Mouse (Mus musculus): ENCODE data around the gene Pxylp1. TPM values are rescaled to one million over a fixed set of nuclear protein-coding genes. Genes with fewer than 3 reads are reported as not detected.

Pxylp1 gene
- polyA plus RNA-seq, 1 experiment, result 1.9 TPM

DNA sequence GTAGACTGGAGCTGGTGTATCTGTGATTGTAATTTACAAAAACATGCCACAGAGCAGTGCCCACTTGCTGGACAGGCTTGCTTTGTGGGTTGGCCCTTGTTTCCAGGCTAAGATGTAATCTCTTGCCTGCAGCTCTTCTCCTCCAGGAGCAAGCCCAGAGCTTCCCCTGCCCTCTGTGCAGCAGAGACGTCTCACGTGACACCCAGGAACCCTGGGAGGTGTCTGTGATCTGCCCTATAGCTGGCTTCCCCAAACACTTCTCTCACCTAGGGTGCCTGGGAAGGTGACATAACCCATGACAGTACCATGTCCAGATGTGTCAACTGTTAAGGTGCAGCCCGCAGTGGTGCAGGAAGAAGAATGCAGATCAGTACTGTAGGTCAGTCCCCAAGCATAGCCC lies 28.9 kb downstream of the Pxylp1 start:
- Histone ChIP-seq H3K27ac (ENCODE audit: insufficient read depth, low read depth, low read length) (no peak overlapping the region), H3K4me3 (ENCODE audit: insufficient read depth, low read length) (no peak overlapping the region), H3K4me1 (ENCODE audit: control insufficient read depth, insufficient read depth, low read length) (no peaks in the 10 kb centered on the region)
- TF ChIP-seq POLR2A (IDR thresholded peaks at IDR 0.05; ENCODE audit: borderline replicate concordance, low read depth, low read length) (no peak), CTCF (IDR thresholded peaks at IDR 0.05; ENCODE audit: low read depth, low read length) (no peak)

DNA sequence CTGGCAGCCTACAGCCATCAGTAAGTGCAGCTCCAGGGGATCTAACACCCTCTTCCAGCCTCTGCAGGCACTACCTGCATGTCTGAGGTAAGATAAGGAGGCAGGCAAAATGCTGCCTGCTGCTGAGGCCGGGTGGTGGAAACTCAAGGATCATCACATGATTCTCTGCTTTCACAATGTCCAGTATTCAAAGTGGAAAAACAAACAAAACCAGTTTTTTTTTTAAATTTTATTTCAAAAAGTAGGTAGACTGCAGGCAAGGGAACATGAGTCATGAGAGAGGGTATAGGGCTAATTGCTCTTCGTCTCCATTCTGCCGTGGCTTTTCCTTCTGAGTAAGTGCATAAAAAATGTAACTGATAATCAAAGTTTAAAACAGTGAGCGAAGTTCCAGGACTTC lies 29.6 kb downstream of the Pxylp1 start:
- no peak for TF ChIP-seq CTCF (IDR thresholded peaks at IDR 0.05; ENCODE audit: low read depth, low read length)
- TF ChIP-seq POLR2A (IDR thresholded peaks at IDR 0.05; ENCODE audit: borderline replicate concordance, low read depth, low read length), result no peak
- Histone ChIP-seq H3K27ac (ENCODE audit: insufficient read depth, low read depth, low read length) (no peak overlapping the region), H3K4me1 (ENCODE audit: control insufficient read depth, insufficient read depth, low read length) (no peaks in the 10 kb centered on the region), H3K4me3 (ENCODE audit: insufficient read depth, low read length) (no peak overlapping the region)

DNA sequence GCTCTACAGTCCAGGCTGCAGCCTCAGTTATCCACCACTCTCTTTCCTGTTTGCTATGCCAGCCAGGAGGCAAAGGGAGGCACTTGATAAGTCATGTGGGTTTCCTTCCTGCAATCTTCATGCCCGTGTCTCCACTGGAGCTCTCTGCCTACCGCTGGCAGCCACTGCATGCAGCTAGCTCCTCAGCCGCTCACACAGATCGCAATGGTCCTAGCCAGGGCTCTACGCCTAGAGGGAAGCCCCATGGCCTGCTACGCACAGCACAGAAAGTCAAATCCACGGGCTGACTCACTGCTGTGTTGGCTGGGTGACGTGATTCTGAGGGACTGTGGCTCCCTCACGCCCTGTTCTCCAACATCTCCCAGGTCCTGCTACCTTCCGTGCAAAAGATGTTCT lies 31.4 kb downstream of the Pxylp1 start:
- TF ChIP-seq POLR2A (IDR thresholded peaks at IDR 0.05; ENCODE audit: borderline replicate concordance, low read depth, low read length) (no peak), CTCF (IDR thresholded peaks at IDR 0.05; ENCODE audit: low read depth, low read length) (no peak)
- H3K27ac ChIP-seq (ENCODE audit: insufficient read depth, low read depth, low read length), result no peak overlapping the region
- no peaks in the 10 kb centered on the region for H3K4me1 ChIP-seq (ENCODE audit: control insufficient read depth, insufficient read depth, low read length)
- no peak overlapping the region for H3K4me3 ChIP-seq (ENCODE audit: insufficient read depth, low read length)

DNA sequence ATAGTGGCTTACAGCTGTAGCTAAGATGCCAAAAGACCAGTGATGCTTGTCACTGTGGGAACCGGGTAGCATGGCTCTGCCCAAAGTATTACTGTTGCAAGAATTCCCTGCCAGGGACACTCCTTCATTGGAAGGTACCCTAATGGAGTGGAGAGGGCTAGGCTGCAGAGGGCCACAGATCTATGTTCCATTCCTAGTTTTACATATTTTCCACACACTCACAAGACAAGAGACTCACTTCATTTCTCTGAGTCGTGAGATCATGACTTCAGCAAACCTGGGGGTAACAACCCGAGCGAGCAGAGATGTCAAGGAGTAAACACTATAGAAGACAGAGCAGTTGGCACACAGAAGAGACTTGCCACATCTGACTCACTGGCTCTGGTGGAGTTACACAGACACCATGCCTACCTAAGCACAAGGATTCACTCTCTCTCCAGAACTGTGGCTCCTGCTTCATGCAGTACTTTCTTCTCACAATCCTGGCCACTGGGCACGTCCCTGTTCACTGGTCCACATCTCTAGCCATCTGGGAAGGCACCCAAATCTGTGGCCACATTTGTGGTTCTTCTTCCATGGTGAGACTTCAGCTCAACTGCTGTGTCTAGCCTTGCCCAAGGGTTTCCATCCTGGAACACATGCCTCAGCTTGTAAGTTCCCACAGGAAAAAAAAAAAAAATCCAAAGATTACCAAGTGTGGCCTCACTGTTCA lies 31.9 kb downstream of the Pxylp1 start:
- no peak overlapping the region for H3K27ac ChIP-seq (ENCODE audit: insufficient read depth, low read depth, low read length)
- H3K4me1 ChIP-seq (ENCODE audit: control insufficient read depth, insufficient read depth, low read length), result no peaks in the 10 kb centered on the region
- H3K4me3 ChIP-seq (ENCODE audit: insufficient read depth, low read length), result no peak overlapping the region
- TF ChIP-seq CTCF (IDR thresholded peaks at IDR 0.05; ENCODE audit: low read depth, low read length) (no peak), POLR2A (IDR thresholded peaks at IDR 0.05; ENCODE audit: borderline replicate concordance, low read depth, low read length) (no peak)

DNA sequence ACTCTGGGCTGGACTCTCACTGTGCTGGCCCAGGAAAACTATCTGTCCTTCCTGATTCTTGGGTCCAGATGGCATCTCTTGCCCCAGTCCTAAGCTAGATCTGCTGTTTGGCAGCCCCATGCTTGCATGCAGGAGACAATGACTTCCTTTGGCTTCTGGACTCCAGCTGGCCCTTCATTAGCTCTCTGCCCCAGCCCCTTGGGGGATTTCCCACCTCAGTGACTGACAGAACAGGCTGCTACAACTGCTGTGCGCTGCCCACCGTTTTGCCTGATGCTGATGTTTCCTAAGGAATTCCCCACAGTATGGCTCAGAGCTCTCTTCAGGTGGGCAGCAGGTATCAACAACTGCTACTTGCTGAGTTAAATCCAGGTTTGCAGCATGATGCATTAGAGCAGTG lies 33.4 kb downstream of the Pxylp1 start:
- H3K4me3 ChIP-seq (ENCODE audit: insufficient read depth, low read length), result no peak overlapping the region
- no peak for TF ChIP-seq POLR2A (IDR thresholded peaks at IDR 0.05; ENCODE audit: borderline replicate concordance, low read depth, low read length)
- no peak for TF ChIP-seq CTCF (IDR thresholded peaks at IDR 0.05; ENCODE audit: low read depth, low read length)

DNA sequence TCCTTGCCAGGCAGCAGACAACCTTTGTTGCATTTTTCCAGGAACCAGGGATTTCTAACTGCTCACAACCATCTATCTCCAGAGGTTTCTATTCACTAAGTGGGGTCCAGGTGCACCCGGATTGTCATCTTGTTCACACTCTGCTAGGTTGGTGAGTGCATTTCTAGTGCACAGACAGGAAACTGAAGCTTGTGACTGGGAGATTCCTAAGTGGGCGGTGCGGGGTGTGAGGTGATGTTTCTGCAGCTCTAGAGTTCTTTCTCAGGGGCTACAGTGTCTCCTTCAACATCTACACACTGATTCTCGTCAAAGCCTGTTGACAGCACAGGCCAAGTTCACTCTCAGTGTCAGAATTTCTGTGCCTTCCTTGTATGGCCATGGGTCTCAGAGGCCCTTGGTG lies 34.6 kb downstream of the Pxylp1 start:
- TF ChIP-seq CTCF (IDR thresholded peaks at IDR 0.05; ENCODE audit: low read depth, low read length) (no peak), POLR2A (IDR thresholded peaks at IDR 0.05; ENCODE audit: borderline replicate concordance, low read depth, low read length) (no peak)
- no peak overlapping the region for H3K27ac ChIP-seq (ENCODE audit: insufficient read depth, low read depth, low read length)

More for the DNA sequence above, 33.4 kb downstream of the Pxylp1 start:
- Histone ChIP-seq H3K27ac (ENCODE audit: insufficient read depth, low read depth, low read length) (no peak overlapping the region), H3K4me1 (ENCODE audit: control insufficient read depth, insufficient read depth, low read length) (no peaks in the 10 kb centered on the region)

DNA sequence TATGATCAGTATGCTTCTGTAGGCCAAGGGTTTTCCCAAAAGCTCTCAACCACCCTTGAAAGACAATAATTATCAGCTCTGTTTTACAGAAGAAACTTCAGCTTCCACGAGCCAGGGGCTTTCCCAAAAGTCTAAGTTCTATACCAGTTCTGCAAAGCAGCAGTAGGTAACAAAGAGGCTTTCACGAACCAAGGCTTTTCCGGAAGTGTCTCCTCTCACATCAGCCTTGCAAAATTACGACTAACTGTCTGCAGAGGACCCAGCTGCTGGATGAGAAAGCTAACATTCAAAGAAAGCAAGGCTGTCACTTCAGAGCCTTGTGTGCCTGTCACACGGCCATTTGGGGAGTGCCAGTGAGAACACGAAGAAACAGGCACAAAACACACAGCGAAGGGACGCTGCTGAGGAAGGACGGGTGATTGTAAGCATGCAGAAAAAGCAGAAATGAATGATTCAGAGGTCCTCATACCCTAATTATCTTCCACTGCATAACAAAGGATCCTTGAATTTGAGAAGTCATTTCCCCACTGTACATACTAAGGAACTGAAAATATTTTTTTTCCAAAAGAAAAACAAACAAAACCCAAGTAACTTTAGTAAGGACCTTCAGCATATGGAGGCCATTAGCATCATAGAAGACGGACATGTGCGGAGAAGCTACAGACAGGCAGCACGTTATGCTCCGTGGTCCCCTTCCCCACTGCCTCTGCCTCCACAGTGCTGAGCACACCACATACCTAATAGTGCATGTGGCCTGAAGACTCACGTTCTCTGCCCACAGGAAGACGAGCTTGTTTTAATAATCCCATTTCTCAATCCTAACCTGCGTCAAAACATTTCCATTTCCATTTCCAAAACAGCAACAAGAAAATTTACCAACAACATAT lies 38.9 kb downstream of the Pxylp1 start:
- no peaks in the 10 kb centered on the region for H3K4me1 ChIP-seq (ENCODE audit: control insufficient read depth, insufficient read depth, low read length)
- TF ChIP-seq POLR2A (IDR thresholded peaks at IDR 0.05; ENCODE audit: borderline replicate concordance, low read depth, low read length), result no peak
- no peak for TF ChIP-seq CTCF (IDR thresholded peaks at IDR 0.05; ENCODE audit: low read depth, low read length)
- no peak overlapping the region for H3K4me3 ChIP-seq (ENCODE audit: insufficient read depth, low read length)

More for the DNA sequence above, 34.6 kb downstream of the Pxylp1 start:
- H3K4me3 ChIP-seq (ENCODE audit: insufficient read depth, low read length), result no peak overlapping the region
- no peaks in the 10 kb centered on the region for H3K4me1 ChIP-seq (ENCODE audit: control insufficient read depth, insufficient read depth, low read length)

DNA sequence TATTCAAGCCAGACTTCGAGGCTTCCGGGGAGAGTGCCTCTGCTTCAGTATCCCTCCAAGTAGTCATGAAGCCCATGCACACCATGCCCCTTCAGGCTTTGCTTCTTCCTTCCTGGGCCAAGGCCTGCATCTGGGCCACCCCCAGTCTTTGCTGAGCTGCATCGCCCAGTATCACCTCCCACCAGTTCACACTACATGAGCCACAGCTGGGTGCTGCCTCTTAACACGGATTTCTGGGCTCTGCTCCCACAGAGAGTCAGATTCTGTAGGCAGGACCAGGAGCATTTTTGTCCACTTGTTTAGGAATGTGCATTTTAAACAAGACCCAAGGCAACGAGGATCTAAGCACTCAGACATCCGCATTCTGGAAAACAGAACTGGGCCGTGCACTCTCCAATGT lies 40.8 kb downstream of the Pxylp1 start:
- Histone ChIP-seq H3K27ac (ENCODE audit: insufficient read depth, low read depth, low read length) (no peak overlapping the region), H3K4me1 (ENCODE audit: control insufficient read depth, insufficient read depth, low read length) (no peaks in the 10 kb centered on the region), H3K4me3 (ENCODE audit: insufficient read depth, low read length) (no peak overlapping the region)
- TF ChIP-seq CTCF (IDR thresholded peaks at IDR 0.05; ENCODE audit: low read depth, low read length), result no peak
- TF ChIP-seq POLR2A (IDR thresholded peaks at IDR 0.05; ENCODE audit: borderline replicate concordance, low read depth, low read length), result no peak

More for the DNA sequence above, 38.9 kb downstream of the Pxylp1 start:
- H3K27ac ChIP-seq (ENCODE audit: insufficient read depth, low read depth, low read length), result no peak overlapping the region

DNA sequence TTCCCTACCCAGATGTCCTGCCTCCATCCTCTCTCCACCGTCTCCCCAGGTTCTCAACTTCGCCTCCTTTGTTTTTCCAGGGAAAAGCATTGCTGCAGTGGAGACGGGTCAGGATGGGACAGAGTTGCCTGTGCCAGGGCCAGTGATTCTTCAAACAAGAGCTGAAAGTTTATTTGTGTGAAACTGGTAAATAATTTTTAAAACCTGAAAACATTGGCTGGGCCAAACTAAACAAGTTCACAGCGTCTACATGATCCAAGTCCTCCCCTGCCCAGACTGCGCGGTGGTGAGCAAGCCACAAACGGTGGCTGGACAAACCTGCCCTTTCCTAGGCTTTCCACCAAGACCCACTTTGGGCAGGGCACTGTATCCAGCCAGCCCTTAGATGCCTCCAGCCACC lies 41.4 kb downstream of the Pxylp1 start:
- no peak overlapping the region for H3K27ac ChIP-seq (ENCODE audit: insufficient read depth, low read depth, low read length)
- no peak overlapping the region for H3K4me3 ChIP-seq (ENCODE audit: insufficient read depth, low read length)
- TF ChIP-seq POLR2A (IDR thresholded peaks at IDR 0.05; ENCODE audit: borderline replicate concordance, low read depth, low read length) (no peak), CTCF (IDR thresholded peaks at IDR 0.05; ENCODE audit: low read depth, low read length) (no peak)
- H3K4me1 ChIP-seq (ENCODE audit: control insufficient read depth, insufficient read depth, low read length), result no peaks in the 10 kb centered on the region

DNA sequence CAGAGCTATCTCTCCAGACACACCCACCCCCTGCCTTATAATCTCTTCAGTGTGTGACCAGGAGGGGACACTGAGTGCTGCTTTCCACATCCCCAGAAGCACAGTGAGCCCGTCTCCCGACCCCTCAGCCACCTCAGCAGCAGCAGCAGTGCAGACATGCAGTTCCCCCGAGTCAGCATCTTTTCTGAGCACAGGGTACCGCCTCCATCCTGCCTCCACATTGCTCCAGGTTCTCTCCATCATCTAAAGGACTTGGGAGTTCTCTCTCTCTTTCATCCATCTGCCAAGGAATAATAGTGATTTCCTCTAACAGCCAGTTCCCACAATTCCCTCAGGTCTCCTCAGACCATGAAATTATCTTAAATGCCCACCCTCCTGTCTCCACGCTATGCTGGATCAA lies 43.5 kb downstream of the Pxylp1 start:
- no peaks in the 10 kb centered on the region for H3K4me1 ChIP-seq (ENCODE audit: control insufficient read depth, insufficient read depth, low read length)
- H3K27ac ChIP-seq (ENCODE audit: insufficient read depth, low read depth, low read length), result no peak overlapping the region
- H3K4me3 ChIP-seq (ENCODE audit: insufficient read depth, low read length), result no peak overlapping the region
- TF ChIP-seq CTCF (IDR thresholded peaks at IDR 0.05; ENCODE audit: low read depth, low read length), result no peak
- TF ChIP-seq POLR2A (IDR thresholded peaks at IDR 0.05; ENCODE audit: borderline replicate concordance, low read depth, low read length), result no peak

Data from bone marrow macrophage, adult 2 months (primary cell).